Mouse (Mus musculus): ENCODE measurements around the gene Hbq1b.

Gene Hbq1b

DNA sequence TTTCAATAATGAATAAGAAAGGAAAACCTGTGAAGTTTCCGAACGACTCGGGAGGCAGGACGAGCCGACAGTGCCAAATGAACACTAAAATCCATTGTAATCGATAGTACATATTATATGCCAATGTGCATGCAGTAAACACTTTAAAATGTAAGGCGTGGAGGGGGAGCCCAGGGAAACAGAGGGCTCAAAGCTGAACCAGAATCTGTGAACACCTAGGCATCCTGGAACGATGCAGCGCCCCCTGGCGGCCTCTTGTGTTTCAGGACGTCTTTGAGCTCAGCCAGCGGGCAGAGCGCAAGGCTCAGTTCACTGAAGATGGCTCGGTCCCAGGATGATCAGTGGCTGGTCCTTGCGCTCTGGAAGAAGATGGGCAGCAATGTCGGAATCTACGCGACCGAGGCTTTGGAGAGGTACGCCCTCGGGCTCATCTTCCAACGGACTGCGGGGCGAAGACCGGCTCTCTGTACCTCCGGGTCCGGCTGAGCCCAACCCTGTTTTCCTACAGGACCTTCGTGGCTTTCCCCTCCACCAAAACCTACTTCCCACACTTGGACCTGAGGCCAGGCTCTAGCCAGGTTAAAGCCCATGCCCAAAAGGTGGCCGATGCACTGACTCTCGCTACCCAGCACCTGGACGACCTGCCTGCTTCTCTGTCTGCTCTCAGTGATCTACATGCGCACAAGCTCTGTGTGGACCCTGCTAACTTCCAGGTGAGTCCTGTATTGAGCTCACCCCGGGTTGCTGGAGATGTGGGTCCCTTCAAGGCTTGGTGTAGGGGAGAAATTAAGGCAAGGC is at the start of gene Hbq1b:
Hbq1b (plus strand) TSS at position 271 of the 798 bp plus-strand sequence.
- DNase-seq (ENCODE audit: low spot score in 2 of 2) = peak; percentile 89 to 90

DNA sequence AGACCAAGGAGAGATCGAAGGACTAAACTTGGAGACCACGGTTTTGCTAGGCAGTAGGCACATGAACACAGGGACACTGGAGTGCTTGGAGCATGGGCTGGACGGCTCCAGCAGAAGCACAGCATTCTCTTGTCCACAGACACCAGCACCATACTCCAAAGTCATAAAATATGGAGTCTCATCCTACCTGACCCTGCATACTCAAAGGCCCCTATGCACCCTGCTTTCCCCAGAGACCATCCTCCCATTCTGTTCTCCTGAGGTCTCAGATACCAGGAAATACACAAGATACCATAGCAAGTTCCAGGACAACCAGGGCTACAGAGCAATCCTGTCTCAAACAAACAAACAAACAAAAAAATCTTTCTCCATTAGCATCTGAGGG is 49.4 kb upstream of the Hbq1b start:
- no peak for DNase-seq (ENCODE audit: low spot score in 2 of 2)

DNA sequence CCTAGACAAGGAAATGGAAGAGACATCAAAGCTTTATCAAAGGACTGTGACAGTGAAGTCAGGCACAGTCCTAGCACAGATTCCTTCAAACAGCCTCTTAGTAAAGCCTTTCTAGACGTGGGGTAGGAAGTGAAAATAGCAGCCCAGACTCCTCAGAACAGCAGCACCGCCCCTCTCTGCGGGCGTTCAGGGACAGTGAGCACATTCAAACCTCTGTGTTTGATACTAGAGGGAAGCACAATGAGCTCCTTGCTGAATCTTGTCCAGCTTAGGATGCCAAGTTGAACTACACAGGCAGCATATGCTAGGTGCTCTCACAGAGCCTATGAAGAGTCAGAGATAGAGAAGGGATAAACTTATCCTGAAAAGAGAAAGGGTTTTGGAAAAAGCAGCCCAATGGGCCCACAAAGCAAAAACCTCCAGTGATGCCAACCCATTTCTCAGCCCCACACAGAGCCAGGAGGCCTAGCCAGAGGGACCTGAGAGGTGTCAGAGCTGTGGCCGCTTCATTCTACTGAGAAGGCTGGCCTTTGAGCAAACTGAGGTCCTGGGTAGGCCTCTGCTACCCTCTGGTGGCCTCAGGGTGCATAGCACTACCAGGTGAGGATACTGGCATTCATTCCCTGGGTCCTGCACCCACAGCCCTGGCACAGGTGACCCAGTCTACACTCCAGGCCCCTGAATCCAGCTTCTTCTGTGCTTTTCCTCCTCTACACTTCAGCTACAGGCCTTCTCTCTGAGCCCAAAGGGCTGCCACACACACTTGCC is 48.5 kb upstream of the Hbq1b start:
- peak; percentile 88 for DNase-seq (ENCODE audit: low spot score in 2 of 2)

- no peak for DNase-seq (ENCODE audit: low spot score in 2 of 2)
Observed at GRCm38 (mm10) chr11:32241391-32241790, 45.4 kb upstream of the Hbq1b start.

DNA sequence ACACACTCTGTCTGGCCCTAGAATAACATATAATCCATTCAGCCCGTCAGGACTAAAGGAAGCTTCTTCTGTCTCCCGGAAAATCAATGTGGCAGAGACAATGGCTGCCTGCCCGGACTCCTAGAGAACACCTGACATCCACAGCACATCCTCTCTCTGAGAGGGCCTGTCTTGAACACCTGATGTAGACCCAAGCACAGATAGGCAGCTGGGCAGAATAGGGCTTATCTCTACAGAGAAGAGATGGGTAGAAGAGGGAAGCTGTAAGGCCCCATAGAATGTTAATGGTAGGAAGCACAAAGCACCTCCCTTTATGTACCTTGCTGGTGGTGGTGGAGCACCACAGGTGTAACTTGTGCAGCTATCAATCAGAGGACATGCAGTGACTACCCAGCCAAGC is 44.6 kb upstream of the Hbq1b start:
- no peak for DNase-seq (ENCODE audit: low spot score in 2 of 2)

DNA sequence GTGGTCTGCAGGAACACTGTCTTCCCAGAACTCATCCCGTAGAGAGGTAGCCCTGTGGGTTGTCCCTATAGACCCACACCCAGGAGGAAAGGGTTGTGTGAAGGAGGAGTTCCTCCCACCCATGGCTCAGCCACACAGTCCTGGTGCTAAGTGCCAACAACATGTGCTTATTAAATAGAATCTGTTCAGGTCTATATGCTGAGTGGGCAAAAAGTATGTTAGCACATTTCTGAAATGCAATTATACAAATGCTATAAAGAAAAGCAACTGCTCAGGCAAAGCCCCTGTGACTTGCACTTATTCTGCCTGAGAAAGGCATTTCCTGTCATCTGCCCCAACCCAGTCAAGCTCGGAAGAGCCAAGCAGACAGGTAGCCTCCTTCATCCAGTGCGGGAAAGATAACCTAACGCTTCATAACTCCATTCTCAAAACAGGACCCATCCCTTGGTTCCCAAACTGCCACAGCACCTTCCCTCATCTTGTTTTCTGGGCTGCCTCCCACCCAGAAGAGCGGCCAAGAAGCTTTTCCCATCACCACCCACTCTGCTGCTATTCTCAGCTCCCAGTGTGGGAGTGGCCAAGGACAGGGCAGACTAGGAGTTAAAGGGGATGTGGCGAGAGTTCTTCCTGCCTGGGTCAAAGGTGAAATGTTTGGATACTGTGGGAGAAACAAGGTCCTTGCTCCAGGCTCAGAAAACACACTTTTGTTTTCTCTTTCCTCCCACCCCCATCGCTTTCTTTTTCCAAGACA is 43.4 kb upstream of the Hbq1b start:
- no peak for DNase-seq (ENCODE audit: low spot score in 2 of 2)

- DNase-seq (ENCODE audit: low spot score in 2 of 2) = peak in 1 of 2 experiments; percentile 27
Observed at GRCm38 (mm10) chr11:32244064-32244463, 42.7 kb upstream of the Hbq1b start.

GRCm38 (mm10) chr11:32244617-32245016 is 42.1 kb upstream of the Hbq1b start:
- DNase-seq (ENCODE audit: low spot score in 2 of 2) = no peak

DNA sequence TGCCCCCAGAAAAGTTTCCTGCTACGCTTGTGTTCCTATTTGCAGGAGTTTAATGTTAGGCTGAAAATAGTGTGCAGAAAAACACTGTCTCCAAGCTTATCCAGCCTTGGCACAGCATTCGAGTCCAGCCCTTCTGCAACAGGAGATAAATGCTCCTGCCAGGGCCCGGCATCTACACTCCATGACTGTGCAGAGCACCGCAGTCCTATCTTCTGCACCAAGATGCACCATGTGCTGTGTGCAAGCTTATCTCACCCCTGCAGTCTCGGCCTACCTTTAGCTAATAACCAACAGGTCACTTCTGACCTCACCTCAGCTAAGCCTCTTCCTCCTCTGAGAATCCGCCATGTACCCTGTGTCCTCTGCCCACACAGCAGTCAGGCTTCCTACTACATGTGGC is 41.2 kb upstream of the Hbq1b start:
- peak; percentile 72 to 87 for DNase-seq (ENCODE audit: low spot score in 2 of 2)

- DNase-seq (ENCODE audit: low spot score in 2 of 2) = peak; percentile 65 to 77
Observed at GRCm38 (mm10) chr11:32247068-32247467, 39.7 kb upstream of the Hbq1b start.

GRCm38 (mm10) chr11:32248350-32248749 is 38.4 kb upstream of the Hbq1b start:
- no peak for DNase-seq (ENCODE audit: low spot score in 2 of 2)

GRCm38 (mm10) chr11:32250880-32251763 is 35.6 kb upstream of the Hbq1b start:
- DNase-seq (ENCODE audit: low spot score in 2 of 2) = peak in 1 of 2 experiments; percentile 75

DNA sequence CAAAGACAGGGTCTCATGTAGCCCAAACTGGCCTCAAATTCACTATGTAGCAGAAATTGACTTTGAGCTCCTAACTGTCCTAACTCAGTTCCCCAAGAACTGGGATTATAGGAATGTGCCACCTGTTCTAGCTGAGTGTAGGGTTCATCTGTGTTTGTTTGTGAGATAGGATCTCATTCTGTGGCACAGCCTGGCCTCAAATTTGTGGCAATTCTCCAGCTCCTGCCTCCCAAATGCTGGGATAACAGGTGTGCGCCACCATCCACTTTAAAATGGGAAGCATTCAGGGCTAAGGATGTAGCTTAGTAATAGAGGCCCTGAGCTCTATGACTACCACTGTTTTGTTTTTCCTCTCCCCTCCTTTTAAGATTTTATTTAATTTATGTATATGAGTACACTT is 33.6 kb upstream of the Hbq1b start:
- no peak for DNase-seq (ENCODE audit: low spot score in 2 of 2)

GRCm38 (mm10) chr11:32256146-32256545 is 30.6 kb upstream of the Hbq1b start:
- peak; percentile 70 to 73 for DNase-seq (ENCODE audit: low spot score in 2 of 2)

GRCm38 (mm10) chr11:32256566-32256965 is 30.2 kb upstream of the Hbq1b start:
- DNase-seq (ENCODE audit: low spot score in 2 of 2) = peak in 1 of 2 experiments; percentile 61

GRCm38 (mm10) chr11:32262674-32263415 is 23.9 kb upstream of the Hbq1b start:
- DNase-seq (ENCODE audit: low spot score in 2 of 2) = no peak

- DNase-seq (ENCODE audit: low spot score in 2 of 2) = peak in 1 of 2 experiments; percentile 58
Observed at GRCm38 (mm10) chr11:32265117-32265738, 21.5 kb upstream of the Hbq1b start.

DNA sequence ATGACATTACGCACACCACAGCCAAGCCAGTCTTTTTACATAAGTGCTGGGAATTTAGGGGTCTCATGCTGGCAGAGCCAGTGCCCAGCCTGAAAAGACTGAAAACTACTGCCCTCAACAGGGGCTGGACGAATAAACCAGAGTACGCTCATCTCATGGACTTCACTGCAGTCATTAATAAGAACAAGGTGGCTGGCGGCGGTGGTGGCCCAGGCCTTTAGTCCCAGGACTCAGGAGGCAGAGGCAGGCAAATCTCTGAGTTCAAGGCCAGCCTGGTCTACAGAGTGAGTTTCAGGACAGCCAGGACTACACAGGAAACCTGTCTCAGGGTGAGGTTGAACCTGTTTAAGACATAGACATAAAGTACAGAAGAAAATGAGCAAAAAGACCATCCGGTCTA is 20.6 kb upstream of the Hbq1b start:
- peak in 1 of 2 experiments; percentile 46 for DNase-seq (ENCODE audit: low spot score in 2 of 2)

DNA sequence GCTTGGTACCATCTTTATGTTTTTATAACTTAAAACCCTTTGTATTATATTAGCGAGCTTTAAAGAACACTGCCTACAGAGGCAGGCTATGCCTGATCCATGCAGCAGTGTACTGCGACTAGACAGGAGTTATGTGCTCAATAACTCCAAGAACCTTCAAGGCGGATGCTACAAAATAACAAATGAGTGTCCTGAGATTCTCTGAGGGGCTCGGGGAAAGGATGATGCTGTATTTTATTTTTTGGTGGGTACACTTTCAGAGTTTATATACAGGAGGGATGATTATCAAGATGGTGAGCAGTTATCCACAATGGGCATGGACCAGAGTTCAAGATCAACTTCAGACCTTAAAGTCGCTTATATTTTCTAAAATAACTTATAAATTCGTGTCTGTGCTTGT is 20.0 kb upstream of the Hbq1b start:
- DNase-seq (ENCODE audit: low spot score in 2 of 2) = no peak

All from spleen, postnatal 10 days (tissue).